Mouse (Mus musculus): ENCODE measurements around the gene Catsperb. TPM values are rescaled to one million over a fixed set of nuclear protein-coding genes. Genes with fewer than 3 reads are reported as not detected.

Catsperb gene
- total RNA-seq (2023), result not detected

DNA sequence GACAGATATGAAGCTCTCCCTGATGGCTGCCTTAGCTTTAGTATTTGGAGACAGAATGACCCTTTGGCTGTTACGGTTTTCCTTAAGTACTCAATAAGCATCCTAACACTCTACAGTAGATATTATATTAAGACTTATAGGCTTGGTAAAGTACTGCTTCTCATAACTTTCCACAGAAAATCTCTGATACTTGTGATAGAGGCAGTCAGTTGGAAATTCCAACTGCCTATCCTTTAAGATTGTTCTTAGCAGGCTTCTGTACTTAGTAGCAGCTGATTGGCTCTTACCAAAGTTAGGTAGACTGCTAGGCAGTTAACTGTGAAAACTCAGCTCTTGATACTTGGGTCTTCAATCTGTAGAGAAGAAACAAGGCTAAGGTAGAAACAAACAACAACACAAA, at the start of gene Catsperb:
Gene Catsperb (plus strand): TSS at position 301 of the 400 bp plus-strand sequence.

